Mouse (Mus musculus): Measurements from ENCODE around the gene Chid1. TPM values are rescaled to one million over a fixed set of nuclear protein-coding genes. Genes with fewer than 3 reads are reported as not detected.

The Chid1 gene
- polyA plus RNA-seq, 1 experiment: 89.4 TPM

- no peak overlapping the region for H3K27ac ChIP-seq (ENCODE audit: control insufficient read depth, insufficient read depth, low read depth, low read length)
- H3K4me1 ChIP-seq (ENCODE audit: control insufficient read depth, insufficient read depth, low read length): peaks cover 13% of the 10 kb centered on the region
- H3K36me3 ChIP-seq (ENCODE audit: control insufficient read depth, insufficient read depth, low read length): no peaks in the 10 kb centered on the region
- no peaks in the 10 kb centered on the region for H3K27me3 ChIP-seq (ENCODE audit: control insufficient read depth, insufficient read depth, low read length)
- no peak overlapping the region for H3K4me3 ChIP-seq (ENCODE audit: control insufficient read depth, low read depth, low read length)
- TF ChIP-seq POLR2A (IDR thresholded peaks at IDR 0.05; ENCODE audit: control insufficient read depth, low read depth, low read length) (no peak), CTCF (IDR thresholded peaks at IDR 0.05; ENCODE audit: control insufficient read depth, insufficient read depth, insufficient replicate concordance, low read depth, low read length) (no peak)
Observed at GRCm38 (mm10) chr7:141558946-141559345, 19.3 kb upstream of the Chid1 start.

GRCm38 (mm10) chr7:141558329-141558776 lies 18.7 kb upstream of the Chid1 start:
- no peaks in the 10 kb centered on the region for H3K36me3 ChIP-seq (ENCODE audit: control insufficient read depth, insufficient read depth, low read length)
- H3K27ac ChIP-seq (ENCODE audit: control insufficient read depth, insufficient read depth, low read depth, low read length): no peak overlapping the region
- H3K27me3 ChIP-seq (ENCODE audit: control insufficient read depth, insufficient read depth, low read length): no peaks in the 10 kb centered on the region
- no peak overlapping the region for H3K4me3 ChIP-seq (ENCODE audit: control insufficient read depth, low read depth, low read length)
- TF ChIP-seq POLR2A (IDR thresholded peaks at IDR 0.05; ENCODE audit: control insufficient read depth, low read depth, low read length): no peak
- TF ChIP-seq CTCF (IDR thresholded peaks at IDR 0.05; ENCODE audit: control insufficient read depth, insufficient read depth, insufficient replicate concordance, low read depth, low read length): no peak
- peaks cover 13% of the 10 kb centered on the region for H3K4me1 ChIP-seq (ENCODE audit: control insufficient read depth, insufficient read depth, low read length)

GRCm38 (mm10) chr7:141550464-141550863 lies 10.8 kb upstream of the Chid1 start:
- Histone ChIP-seq H3K4me1 (ENCODE audit: control insufficient read depth, insufficient read depth, low read length) (no peaks in the 10 kb centered on the region; the same call in 1 of the 2 replicates), H3K27ac (ENCODE audit: control insufficient read depth, insufficient read depth, low read depth, low read length) (no peak overlapping the region), H3K4me3 (ENCODE audit: control insufficient read depth, low read depth, low read length) (no peak overlapping the region), H3K27me3 (ENCODE audit: control insufficient read depth, insufficient read depth, low read length) (no peaks in the 10 kb centered on the region), H3K36me3 (ENCODE audit: control insufficient read depth, insufficient read depth, low read length) (no peaks in the 10 kb centered on the region)
- TF ChIP-seq POLR2A (IDR thresholded peaks at IDR 0.05; ENCODE audit: control insufficient read depth, low read depth, low read length) (no peak), CTCF (IDR thresholded peaks at IDR 0.05; ENCODE audit: control insufficient read depth, insufficient read depth, insufficient replicate concordance, low read depth, low read length) (no peak)

- no peaks in the 10 kb centered on the region; the same call in 1 of the 2 replicates for H3K4me1 ChIP-seq (ENCODE audit: control insufficient read depth, insufficient read depth, low read length)
- TF ChIP-seq CTCF (IDR thresholded peaks at IDR 0.05; ENCODE audit: control insufficient read depth, insufficient read depth, insufficient replicate concordance, low read depth, low read length): no peak
- TF ChIP-seq POLR2A (IDR thresholded peaks at IDR 0.05; ENCODE audit: control insufficient read depth, low read depth, low read length): no peak
- no peaks in the 10 kb centered on the region for H3K36me3 ChIP-seq (ENCODE audit: control insufficient read depth, insufficient read depth, low read length)
Observed at GRCm38 (mm10) chr7:141549432-141550061, 9.9 kb upstream of the Chid1 start.

GRCm38 (mm10) chr7:141544654-141545053 lies 5.0 kb upstream of the Chid1 start:
- H3K4me3 ChIP-seq (ENCODE audit: control insufficient read depth, low read depth, low read length): no peak overlapping the region
- H3K27me3 ChIP-seq (ENCODE audit: control insufficient read depth, insufficient read depth, low read length): no peaks in the 10 kb centered on the region
- H3K4me1 ChIP-seq (ENCODE audit: control insufficient read depth, insufficient read depth, low read length): peaks cover 6% of the 10 kb centered on the region
- no peak overlapping the region for H3K27ac ChIP-seq (ENCODE audit: control insufficient read depth, insufficient read depth, low read depth, low read length)
- no peaks in the 10 kb centered on the region for H3K36me3 ChIP-seq (ENCODE audit: control insufficient read depth, insufficient read depth, low read length)
- TF ChIP-seq CTCF (IDR thresholded peaks at IDR 0.05; ENCODE audit: control insufficient read depth, insufficient read depth, insufficient replicate concordance, low read depth, low read length) (no peak), POLR2A (IDR thresholded peaks at IDR 0.05; ENCODE audit: control insufficient read depth, low read depth, low read length) (no peak)

More at GRCm38 (mm10) chr7:141549432-141550061, 9.9 kb upstream of the Chid1 start:
- H3K27ac ChIP-seq (ENCODE audit: control insufficient read depth, insufficient read depth, low read depth, low read length): no peak overlapping the region
- H3K4me3 ChIP-seq (ENCODE audit: control insufficient read depth, low read depth, low read length): no peak overlapping the region
- H3K27me3 ChIP-seq (ENCODE audit: control insufficient read depth, insufficient read depth, low read length): no peaks in the 10 kb centered on the region

GRCm38 (mm10) chr7:141542588-141542987 lies 2.9 kb upstream of the Chid1 start:
- peaks cover 11% of the 10 kb centered on the region for H3K4me1 ChIP-seq (ENCODE audit: control insufficient read depth, insufficient read depth, low read length)
- no peaks in the 10 kb centered on the region for H3K27me3 ChIP-seq (ENCODE audit: control insufficient read depth, insufficient read depth, low read length)
- no peak overlapping the region for H3K27ac ChIP-seq (ENCODE audit: control insufficient read depth, insufficient read depth, low read depth, low read length)
- no peak for TF ChIP-seq CTCF (IDR thresholded peaks at IDR 0.05; ENCODE audit: control insufficient read depth, insufficient read depth, insufficient replicate concordance, low read depth, low read length)
- no peak; the same call in 1 of the 2 replicates for TF ChIP-seq POLR2A (IDR thresholded peaks at IDR 0.05; ENCODE audit: control insufficient read depth, low read depth, low read length)
- H3K36me3 ChIP-seq (ENCODE audit: control insufficient read depth, insufficient read depth, low read length): no peaks in the 10 kb centered on the region
- no peak overlapping the region for H3K4me3 ChIP-seq (ENCODE audit: control insufficient read depth, low read depth, low read length)

- Histone ChIP-seq H3K4me3 (ENCODE audit: control insufficient read depth, low read depth, low read length) (no peak overlapping the region), H3K27ac (ENCODE audit: control insufficient read depth, insufficient read depth, low read depth, low read length) (no peak overlapping the region), H3K4me1 (ENCODE audit: control insufficient read depth, insufficient read depth, low read length) (peaks cover 11% of the 10 kb centered on the region), H3K27me3 (ENCODE audit: control insufficient read depth, insufficient read depth, low read length) (no peaks in the 10 kb centered on the region), H3K36me3 (ENCODE audit: control insufficient read depth, insufficient read depth, low read length) (no peaks in the 10 kb centered on the region)
- no peak for TF ChIP-seq POLR2A (IDR thresholded peaks at IDR 0.05; ENCODE audit: control insufficient read depth, low read depth, low read length)
- no peak for TF ChIP-seq CTCF (IDR thresholded peaks at IDR 0.05; ENCODE audit: control insufficient read depth, insufficient read depth, insufficient replicate concordance, low read depth, low read length)
Observed at GRCm38 (mm10) chr7:141541681-141542080, 2.0 kb upstream of the Chid1 start.

All from testis, adult 2 months (tissue).